Mouse (Mus musculus) retina, embryonic 14.5 days (tissue): ENCODE measurements at regions not wholly inside any gene's neighbourhood (a gene's known extent, or its start where the extent isn't known, plus 50 kb on each side); places are given as distances from the start of the nearest gene placed in this dataset.

Experiments used
- DNase-seq: peaks from one replicate; pipeline ENCODE4 v3.0.0-alpha.2; 2015; ENCODE audit warnings: low spot score

DNA sequence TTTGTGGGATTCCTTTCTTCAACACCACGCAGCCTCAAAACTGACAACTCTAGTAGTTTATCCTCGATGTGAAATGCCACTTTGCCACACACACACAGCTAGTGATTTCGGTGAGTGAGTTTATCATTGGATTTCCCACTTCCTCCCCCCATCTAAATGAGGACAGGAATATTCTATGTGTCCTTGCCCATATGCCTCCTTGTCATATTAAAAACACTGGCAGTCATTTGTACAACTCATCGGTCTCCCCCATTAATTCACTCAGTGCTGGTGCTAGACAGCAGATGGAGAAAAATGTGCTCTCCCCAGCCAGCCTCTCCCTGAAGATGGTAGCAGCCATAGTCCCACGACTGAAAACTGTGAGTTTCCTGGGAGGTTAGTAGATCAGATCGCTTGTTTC is 496.0 kb upstream of the Sox11 start:
- DNase-seq: no peak

DNA sequence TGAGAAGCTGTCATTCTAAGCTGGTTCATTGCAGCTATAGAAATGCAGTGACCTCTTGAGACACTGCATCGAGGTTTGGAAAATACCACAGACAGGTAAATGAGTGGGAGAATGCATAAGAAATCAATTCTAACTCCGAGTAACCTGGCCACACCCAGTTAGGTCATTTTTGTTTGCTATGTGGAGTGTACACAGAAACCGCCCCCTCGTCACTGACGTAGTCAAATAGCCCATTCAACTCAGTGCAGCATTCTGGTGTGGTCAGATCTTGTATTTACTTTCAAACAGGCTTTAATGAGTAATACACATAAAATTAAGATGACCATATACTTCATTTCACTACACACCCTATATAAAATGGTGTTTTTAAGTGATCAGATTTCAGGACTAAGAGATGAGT is 483.8 kb upstream of the Sox11 start:
- no peak for DNase-seq

DNA sequence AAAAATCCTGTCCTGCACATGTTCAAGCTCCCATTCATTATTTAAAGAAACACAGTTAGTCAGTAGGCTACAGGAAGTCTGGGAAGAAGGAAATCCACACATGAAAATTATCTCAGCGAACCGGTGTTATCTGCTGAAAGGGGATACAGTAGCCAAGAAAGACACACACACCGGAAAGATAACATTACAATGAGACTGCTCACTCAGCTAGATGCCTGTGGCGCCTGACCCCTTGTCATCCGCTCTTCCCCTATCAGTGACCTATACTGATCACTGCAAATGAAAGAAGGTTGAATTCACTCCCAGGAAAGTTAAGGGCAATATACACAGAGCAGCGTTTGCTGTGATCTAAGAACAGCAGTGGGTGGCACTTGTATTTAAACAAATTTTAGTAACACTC is 481.0 kb upstream of the Sox11 start:
- no peak for DNase-seq

DNA sequence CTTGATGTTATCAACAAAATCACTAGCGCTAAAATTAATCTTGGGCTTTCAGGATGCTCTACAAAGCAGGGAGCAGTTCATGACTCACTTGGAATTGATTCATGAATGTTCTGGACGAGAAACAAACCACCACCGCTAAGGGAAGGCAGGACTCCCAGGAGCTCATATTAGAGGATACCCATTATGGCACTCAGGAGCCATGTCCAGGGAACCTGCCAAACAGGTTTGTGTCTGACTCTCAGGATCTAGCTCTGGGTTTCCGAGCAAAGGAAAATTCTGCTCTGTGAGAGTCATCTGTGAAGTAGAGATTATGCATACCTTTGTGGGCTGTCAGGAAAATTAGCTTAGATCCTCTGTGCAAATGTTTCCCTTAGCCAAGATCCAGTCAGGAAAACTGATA is 454.3 kb upstream of the Sox11 start:
- DNase-seq: no peak

DNA sequence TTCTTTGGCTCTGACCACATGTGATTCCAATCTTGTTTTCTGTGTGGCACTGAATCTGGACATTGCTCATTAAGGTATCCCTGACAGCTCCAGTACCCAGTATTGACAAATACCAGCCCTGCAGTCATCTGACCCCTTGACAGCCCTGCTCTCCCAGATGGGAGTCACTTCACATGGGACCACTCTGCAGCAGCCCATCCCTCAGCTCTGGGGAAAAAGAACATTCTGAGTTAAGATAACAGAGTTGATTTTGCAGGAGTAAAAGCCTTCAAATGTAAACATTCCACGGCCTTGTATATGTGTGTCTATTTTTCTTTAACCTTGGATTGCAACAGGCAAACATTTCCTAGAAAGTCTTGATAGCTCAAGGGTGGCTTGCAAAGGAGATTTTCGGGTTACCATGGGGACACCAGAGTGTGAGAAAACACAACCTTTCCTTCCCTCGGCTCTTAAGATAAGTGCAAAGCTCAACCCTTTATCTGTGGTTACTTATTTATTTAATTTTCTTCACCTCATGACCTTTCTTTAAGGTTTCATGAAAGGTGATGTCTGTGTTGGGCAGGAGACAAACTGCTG is 444.4 kb upstream of the Sox11 start:
- DNase-seq: no peak

DNA sequence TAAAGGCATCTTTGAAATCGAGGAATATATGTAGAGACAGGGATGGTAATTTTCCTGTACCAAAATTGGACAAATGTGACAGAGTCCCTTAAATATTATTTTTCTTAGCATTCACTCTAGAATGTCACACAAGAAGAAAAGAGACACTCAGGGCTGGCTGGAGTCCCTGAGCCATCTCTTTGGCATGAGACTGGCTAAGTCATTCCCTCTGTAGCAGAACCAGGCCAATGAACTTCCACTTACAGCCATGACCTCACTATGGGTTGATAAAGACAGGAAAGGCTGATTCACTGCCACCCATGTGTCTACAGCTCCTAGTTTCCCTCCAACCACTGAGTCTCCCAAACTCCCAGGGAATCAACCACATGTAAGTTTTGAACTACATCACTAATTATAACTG is 438.4 kb upstream of the Sox11 start:
- DNase-seq: no peak

DNA sequence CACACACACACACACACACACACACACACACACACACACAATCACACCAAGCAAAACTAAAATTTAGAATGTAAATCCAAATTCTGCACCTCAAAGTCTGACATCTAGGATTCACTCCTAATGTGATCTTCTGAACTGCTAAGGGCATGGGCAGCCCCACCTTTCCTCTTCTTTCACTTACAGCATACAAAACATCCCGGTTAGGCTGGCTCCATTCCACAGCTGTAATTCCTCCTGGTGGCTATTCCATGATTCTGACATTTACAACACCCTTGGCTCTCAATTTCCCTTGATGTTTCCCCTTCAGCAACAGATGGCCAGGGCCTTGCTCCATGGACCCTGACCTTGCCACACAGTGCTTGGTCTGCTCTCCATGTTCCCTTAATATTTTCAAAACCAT is 423.6 kb upstream of the Sox11 start:
- DNase-seq: no peak

DNA sequence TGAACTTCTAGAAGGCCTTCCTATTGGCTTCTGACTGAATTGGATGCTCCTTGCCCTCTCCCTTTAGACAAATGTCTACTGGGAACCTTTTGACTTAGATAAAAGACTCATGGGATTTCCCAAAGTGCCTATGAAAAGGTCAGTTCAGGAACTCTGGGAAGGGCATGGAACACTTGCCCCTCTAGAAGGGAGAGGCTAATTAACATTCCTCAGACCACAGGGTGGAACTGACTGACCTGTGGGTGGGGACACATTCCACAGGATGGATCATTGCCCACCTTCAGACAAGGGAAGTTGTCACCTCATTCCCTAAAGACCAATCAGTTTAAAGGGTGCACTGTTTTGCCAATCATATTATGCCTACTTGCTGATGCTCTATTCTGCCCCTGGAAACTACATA is 416.6 kb upstream of the Sox11 start:
- DNase-seq: no peak

DNA sequence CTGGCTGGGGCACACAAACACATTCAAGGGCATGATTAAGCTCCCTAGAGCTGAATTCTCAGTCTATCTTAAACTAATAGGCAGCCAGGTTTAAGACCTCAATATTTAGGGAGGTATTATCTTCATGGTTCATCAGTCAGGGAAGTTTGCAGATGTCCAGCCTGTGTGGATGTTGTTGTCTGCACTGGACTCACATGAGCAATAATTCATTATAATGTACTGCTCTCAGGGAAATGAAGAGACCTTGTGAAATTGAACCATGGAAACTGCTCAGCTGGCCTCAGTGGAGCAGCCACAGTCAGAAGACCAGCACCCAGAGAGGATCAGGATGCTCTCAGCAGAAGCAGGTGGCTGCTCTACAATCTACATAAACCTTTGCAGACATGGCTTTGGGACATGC is 415.3 kb upstream of the Sox11 start:
- no peak for DNase-seq

DNA sequence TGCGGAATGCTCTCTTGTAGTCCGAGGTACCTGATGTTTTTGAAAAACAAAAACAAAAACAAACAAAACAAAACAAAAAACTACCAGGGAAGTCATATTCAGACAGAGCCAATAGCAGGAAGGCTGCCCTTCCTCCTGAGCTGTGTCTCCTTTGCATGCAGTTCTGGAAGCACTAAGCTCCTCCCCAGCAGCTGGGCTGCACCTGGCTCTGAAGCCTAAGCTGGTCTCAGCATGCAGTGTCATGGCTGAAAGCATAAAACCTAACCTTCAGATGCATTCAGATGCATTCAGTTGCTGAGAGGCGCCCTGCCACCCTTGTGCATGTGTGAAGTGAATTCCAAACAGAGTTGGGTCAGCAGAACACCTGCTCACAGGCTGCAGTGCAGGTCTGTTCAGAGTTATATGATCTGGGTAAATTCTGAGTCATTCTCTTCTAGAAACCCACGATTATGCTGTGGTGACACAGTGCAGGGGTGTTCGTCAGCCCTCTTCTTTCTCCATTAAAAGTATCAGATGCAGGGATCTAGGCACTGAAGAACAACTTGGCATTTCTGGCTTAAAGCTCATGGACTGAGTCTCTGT is 382.3 kb upstream of the Sox11 start:
- DNase-seq: peak; percentile 30

DNA sequence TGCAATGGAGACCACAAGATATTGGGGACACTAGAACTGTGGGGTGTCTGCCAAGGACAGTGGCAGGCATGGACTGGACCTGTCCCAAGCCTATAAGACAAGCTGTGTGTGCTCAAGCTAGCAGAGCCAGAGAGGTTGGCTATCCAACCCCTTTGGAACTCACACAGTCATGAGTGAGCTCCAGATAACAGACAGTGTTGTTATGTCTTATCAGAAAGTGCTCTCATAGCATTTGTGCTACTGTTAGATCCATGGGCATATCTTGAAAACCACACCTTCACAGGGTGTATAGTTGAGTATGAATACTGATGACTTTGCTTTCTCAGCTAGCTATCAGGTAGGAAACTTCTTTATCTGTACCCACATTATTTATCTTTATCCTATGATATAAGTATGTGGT is 338.1 kb upstream of the Sox11 start:
- no peak for DNase-seq

DNA sequence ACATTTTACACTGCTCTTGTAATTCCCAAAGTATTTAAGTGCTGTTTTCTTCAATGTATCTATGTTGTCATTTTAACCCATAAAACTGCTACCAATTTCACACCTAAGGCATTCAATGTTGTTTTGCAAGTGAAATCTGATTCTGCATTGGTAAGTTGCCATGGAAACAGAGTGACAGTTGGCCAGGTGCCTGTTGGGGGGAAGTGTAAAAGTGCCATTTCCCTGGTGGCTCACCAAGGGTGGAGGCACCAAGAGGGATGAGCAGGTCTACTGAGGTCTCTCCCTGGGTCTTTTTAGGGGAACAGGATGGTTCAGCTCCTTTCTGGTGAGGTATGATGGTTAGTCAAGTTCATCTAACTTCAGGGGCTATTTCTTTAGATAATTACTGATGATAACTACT is 331.0 kb upstream of the Sox11 start:
- DNase-seq: no peak

DNA sequence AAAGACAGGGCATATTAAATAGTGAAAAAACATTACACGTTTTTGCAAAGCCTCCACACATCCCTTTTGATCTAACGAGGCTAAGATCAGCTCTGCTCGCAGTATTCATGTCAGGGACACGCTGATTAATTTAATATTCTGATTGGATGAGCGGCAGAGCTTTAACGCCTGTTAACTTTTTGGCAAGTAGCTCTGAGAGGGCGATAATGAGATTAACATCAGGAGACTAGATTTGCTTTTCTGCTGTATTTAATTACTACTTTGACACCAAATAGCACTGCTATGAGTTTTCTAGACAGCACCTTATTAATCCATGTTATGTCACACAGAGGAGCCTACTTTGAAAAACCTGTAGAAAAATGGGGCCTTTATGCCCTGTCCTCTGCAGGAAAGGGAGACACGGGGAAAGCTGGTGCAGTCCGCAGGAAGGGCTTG is 328.3 kb upstream of the Sox11 start:
- DNase-seq: no peak

DNA sequence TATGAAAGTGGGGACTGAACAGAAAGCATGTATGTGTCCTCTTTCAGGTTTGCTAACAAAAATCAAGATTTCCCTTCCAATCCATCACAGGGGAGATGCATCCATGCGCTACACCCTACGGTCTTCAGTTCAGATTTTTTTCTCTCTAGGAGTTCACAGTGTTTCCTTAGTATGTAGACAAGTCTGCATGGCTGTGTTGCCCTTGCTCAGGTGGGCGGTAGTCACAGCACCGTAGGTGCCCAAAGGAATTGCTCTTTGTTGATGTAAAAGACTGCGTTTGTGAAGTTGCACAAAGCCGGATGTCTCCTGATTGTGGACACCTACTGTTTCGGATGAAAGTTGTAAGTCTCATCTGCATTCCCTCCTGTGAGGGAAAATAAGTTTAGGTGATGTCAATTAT is 327.8 kb upstream of the Sox11 start:
- DNase-seq: no peak

DNA sequence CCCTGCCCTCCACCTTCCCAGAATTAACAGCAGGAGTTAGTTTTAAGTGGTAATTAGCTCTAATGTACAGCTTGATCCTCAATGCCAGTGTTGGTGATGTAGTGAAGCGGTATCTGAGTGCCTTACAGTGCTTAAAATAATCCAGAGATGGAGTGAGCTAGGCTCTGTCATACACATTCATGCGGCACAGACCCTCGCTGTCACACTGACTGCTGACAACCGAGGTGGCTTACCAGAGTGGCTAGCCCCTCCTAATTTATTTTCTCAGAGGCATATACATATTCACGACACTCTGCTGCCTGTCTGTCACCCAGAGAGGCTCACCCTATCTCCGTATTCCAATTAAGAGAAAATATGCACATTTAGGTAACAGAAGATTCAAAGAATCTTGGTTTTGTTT is 327.2 kb upstream of the Sox11 start:
- no peak for DNase-seq

DNA sequence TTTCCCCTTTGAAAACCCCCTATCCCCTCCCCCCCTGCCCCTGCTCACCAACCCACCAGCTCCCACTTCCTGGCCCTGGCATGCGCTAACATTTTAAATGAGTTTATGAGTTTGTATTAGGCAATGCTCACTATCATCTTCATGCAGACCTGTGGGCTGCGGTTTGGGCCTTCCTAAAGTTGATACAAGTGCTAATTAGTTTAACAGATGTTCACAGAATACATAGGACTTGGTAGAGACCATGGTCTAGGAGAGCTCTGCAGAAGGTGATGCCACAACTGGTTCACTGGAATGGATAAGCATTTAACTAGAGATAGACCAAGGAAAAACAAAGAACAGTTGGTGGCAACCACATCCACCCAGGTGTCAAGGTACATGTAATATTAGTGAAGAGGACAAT is 324.1 kb upstream of the Sox11 start:
- DNase-seq: no peak

DNA sequence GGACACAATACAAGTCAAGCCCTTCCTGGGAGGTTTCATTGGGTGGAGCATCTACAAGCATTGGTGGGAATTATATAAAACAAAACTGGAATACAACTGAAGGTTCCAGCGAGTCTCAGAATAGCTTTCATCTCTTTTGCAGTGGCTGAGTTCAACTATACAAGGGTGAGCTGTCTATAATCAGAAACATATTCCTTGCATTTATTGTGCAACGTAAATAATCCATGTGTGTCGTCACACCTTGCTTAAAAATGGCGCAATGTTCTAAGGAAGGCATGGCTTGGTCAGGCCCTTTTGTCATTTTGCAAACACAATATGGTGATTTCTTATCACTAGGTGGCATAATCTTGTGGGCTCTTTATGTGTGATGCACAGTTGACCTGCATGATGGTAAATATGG is 320.8 kb upstream of the Sox11 start:
- no peak for DNase-seq

DNA sequence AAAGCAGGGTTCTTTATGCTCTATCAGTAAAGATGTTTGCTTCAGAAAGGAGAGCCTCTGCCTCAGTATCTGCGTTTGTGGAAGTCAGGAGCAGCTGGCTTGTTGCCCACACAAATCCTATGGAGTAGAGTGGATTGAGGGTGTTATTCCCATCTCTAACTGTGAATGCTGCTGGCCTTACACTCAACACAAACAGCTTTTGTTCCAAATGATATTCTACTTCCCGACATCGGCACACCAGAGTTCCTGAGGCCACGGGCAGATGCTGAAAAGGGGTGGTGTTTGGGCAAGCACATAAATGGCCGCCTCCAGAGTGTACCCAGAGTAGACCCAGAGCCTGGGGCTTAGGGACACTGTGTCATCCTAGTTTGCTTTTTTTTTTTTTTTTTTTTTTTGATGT is 320.3 kb upstream of the Sox11 start:
- DNase-seq: no peak

DNA sequence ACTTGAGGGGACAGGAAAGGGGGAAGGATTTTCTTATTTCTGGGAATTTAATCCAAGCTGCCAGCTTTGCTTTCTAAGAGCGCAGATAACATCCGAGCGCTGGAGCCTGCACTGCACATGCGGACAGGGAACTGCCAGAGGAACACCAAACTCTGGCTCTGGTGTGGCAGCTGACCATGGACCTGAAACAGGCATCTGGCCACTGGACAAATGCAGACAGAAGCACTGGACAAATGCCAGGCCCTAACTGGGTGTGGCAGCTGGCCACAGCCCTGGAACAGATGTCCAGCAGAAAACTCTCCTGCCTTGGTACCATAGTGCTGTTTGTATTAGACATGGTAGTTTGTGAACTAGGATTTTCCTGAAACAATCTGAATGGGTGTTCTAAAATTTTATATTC is 315.2 kb upstream of the Sox11 start:
- DNase-seq: no peak

DNA sequence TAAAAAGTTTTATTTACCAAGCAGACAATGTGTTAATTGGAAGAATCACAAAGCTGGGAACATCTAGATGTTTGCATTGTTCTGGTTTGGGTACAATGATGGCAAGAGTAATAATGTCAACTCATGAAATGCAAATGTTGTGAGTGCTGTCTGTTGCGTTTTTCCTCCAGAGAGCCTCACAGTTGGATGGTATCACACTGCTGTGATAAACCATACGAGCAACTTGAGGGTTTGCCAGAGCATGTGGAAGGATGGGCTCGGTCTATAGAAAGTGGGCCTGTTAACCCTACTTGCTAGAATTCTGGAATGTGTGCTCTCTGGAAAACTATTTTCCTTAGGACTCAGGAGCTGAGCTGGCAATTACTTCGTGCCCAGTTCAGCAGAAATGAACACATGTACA is 311.2 kb upstream of the Sox11 start:
- DNase-seq: no peak

DNA sequence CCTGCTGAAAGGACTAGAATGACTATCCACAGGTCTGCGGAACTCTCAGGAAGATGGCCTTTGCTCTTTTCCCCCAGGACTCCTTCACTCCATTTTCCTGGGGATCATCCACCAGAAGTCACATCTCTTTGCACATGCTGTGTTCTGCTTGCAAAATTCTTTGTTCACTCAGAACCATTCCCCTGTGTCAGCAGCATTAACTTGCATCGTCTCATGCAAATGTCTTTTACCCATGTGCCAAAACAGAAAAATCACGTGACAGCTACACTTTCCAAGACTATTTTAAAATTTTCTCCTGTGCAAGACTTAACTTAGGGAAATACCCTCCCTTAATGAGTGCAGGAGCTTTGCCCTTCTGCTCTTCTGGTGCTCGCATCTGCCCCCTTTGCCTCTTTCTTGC is 306.2 kb upstream of the Sox11 start:
- DNase-seq: no peak

DNA sequence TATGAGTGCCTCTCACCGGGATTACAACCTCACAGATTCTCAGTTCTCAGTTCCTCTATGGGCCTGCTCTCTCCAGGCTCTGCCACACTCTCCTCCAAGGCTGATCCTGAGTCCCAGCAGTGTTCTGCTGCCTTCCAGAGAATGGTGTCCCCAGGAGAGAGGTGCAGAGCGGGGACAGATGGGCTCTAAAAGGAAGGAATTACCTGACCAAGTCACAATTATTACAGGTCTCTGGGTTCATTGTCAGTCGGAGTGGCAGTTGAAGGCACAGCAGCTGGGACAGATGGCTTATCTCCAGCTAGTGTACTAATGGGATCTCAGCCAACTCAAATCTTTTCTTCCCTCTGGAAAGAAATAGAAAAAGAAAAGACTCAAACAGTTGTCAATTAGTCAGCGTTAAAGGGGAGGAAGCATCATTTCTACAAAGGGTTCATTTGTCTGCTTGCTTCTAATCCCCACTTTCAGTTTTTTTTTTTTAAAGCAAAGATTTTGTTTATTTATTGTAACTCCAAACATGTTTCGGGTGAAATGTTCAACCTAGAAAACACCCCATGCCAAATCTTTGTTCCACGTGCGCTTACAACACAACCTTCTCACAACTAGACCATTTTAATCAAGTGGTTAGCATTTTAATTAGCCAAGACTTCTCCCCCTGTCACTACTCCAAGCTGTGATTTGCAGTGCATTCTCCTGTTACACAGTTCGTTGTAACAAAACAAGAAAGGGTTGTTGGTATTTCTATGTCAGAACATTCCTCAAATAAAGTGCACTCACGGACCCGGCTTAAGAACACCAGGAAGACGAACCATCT is 304.3 kb upstream of the Sox11 start:
- peak; percentile 55 for DNase-seq

DNA sequence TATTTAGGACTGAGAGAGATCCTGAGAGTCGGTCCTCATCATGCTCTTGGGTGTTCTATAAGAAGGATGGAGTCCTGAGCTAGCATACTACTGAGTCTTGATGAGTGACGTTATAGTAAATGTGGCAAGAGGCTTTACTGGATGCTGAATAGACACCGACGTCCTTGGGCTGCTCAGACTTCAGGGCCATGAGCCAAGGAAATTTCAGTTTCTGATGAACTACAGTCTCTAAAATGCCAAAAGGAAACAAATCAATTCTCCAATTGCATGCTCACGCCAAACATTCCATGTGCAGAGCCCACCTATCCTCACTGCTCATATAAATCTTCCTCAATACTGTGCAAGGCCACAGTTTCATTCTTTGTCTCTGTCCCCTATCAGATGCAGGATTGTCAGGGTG is 277.2 kb upstream of the Sox11 start:
- no peak for DNase-seq
